Mouse (Mus musculus) heart, embryonic 11.5 days (tissue): ENCODE measurements at regions not wholly inside any gene's neighbourhood (a gene's known extent, or its start where the extent isn't known, plus 50 kb on each side); places are given as distances from the start of the nearest gene placed in this dataset.
A peak's percentile ranks its signal among the peaks of the same experiment; 100 is the strongest.

ENCODE experiments used
- ATAC-seq: fragments of 200-750 bp; cut with Nextera tagmentation; replicated peaks from 2 replicates; pipeline ENCODE4 v1.8.0; 2017; ENCODE audit warnings: moderate library complexity; ENCODE audit not compliant: insufficient number of reproducible peaks, low FRiP score, low TSS enrichment
- H3K27ac ChIP-seq: fragments of 300-500 bp; sonication (generic); 2 replicates; pipeline ENCODE4 v1.5.1; 2014; ENCODE audit warnings: mild to moderate bottlenecking, low read depth, low read length
- H3K27me3 ChIP-seq: fragments of 300-500 bp; sonication (generic); 2 replicates; pipeline ENCODE4 v1.6.1; 2014; ENCODE audit warnings: mild to moderate bottlenecking, low read length, mixed read lengths; ENCODE audit not compliant: control insufficient read depth, insufficient read depth
- H3K36me3 ChIP-seq: fragments of 300-500 bp; sonication (generic); 2 replicates; pipeline ENCODE4 v1.6.1; 2014; ENCODE audit warnings: mild to moderate bottlenecking, low read length, moderate library complexity, mixed read lengths; ENCODE audit not compliant: control insufficient read depth, insufficient read depth
- H3K4me1 ChIP-seq: fragments of 300-500 bp; sonication (generic); 2 replicates; pipeline ENCODE4 v1.6.1; 2014; ENCODE audit warnings: low read length; ENCODE audit not compliant: control insufficient read depth, insufficient read depth
- H3K4me2 ChIP-seq: fragments of 300-500 bp; sonication (generic); 2 replicates; pipeline ENCODE4 v1.6.1; 2014; ENCODE audit warnings: mild to moderate bottlenecking, moderate library complexity
- H3K4me3 ChIP-seq: fragments of 300-500 bp; sonication (generic); 2 replicates; pipeline ENCODE4 v1.5.1; 2014; ENCODE audit warnings: low read depth, low read length
- H3K9ac ChIP-seq: fragments of 300-500 bp; sonication (generic); 2 replicates; pipeline ENCODE4 v1.6.1; 2014; ENCODE audit warnings: mild to moderate bottlenecking, low read depth, low read length, moderate library complexity
- H3K9me3 ChIP-seq: fragments of 300-500 bp; sonication (generic); replicated peaks from 2 replicates; pipeline ENCODE4 v1.6.1; 2016; ENCODE audit warnings: low read length; ENCODE audit not compliant: control insufficient read depth
- WGBS: fragments of 180-500 bp; shearing (Covaris S2); extraction: QIAGEN DNeasy Blood & Tissue Kit; methylation state at CpG from one replicate; pipeline ENCODE4 v1.1.7; 2014; ENCODE audit not compliant: insufficient replicate concordance; 5-methylcytosine and 5-hydroxymethylcytosine counted together

DNA sequence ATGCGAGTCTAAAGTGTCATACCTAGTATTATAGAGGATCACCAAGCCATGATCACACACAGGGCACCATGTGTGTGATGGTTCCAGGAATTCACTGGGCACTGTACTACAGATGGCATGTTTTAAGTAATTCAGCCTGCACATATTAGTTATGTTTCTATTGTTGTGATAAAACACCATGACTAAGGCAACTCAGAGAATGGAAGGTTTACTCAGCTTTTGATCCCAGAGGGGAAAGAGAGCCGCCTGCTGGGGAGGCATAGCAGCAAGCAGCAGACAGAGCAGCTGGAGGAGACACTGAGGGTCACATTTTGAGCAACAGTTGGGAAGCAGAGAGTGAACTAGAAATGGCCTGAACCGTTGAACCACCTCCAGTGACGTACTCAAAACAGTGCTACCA, 88.2 kb upstream of the Ctbp2 start:
- 62% methylated on average over 4 of the region's 4 CpGs for WGBS
- no peak overlapping the region for H3K9ac ChIP-seq

DNA sequence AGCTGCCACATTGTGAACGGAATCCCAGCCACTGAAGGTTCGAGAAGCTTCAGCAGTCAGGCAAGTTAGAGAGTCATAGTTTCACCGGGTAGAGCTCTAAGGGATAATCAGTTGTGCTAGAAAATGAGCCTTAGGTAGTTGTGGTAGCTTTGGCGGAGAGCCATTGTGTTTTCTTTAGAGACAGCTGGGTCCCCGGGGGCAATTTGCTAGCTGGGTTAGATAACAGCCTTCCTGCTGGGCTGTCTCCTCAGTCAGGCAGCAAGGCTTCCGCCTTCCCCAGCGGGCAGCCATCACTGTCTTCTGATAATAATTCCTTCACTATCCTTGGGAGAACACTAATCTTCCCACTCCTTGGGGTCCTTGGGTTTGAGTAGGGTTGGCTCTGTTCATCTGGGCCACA, 81.5 kb upstream of the Ctbp2 start:
- Histone ChIP-seq H3K36me3 (no peaks in the 10 kb centered on the region), H3K4me3 (no peak overlapping the region), H3K27me3 (no peaks in the 10 kb centered on the region), H3K4me1 (peaks cover 10% of the 10 kb centered on the region; the same call in 1 of the 2 replicates), H3K9me3 (no peaks in the 10 kb centered on the region), H3K9ac (no peak overlapping the region), H3K27ac (no peak overlapping the region), H3K4me2 (peak overlapping the region; percentile 54)
- 2% methylated on average over 7 of the region's 7 CpGs for WGBS
- no peak for ATAC-seq

More for the DNA sequence above, 88.2 kb upstream of the Ctbp2 start:
- no peak overlapping the region for H3K4me3 ChIP-seq
- H3K27ac ChIP-seq: no peak overlapping the region
- no peak overlapping the region for H3K4me2 ChIP-seq
- no peak for ATAC-seq
- no peaks in the 10 kb centered on the region for H3K4me1 ChIP-seq
- no peaks in the 10 kb centered on the region for H3K36me3 ChIP-seq
- no peaks in the 10 kb centered on the region for H3K27me3 ChIP-seq
- H3K9me3 ChIP-seq: no peaks in the 10 kb centered on the region

DNA sequence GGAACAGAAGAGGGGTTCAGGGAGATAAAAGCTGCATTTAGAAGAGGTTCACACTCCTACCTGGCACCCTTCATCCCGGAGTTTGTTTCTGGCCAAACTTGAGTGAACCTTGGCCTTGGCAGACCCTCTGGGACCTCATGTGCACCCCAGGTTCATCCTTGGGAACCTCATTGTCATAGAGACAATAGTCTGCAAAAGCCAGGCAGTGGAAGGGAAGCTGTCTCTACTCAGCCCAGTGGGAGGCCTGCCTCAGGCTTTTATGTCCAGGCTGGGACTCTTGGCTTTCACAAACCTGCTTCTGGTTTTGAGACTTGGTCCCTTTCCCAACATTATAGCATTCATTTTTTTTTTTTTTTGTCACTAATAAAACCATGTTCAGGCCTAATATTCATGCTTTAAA, 80.3 kb upstream of the Ctbp2 start:
- H3K36me3 ChIP-seq: no peaks in the 10 kb centered on the region
- no peak overlapping the region for H3K27ac ChIP-seq
- H3K9me3 ChIP-seq: no peaks in the 10 kb centered on the region
- H3K4me3 ChIP-seq: no peak overlapping the region
- H3K4me2 ChIP-seq: no peak overlapping the region
- no peak overlapping the region for H3K9ac ChIP-seq
- no peak for ATAC-seq
- H3K4me1 ChIP-seq: peaks cover 10% of the 10 kb centered on the region; the same call in 1 of the 2 replicates
- 53% methylated on average over 1 of the region's 1 CpGs for WGBS
- H3K27me3 ChIP-seq: no peaks in the 10 kb centered on the region; the same call in 1 of the 2 replicates

DNA sequence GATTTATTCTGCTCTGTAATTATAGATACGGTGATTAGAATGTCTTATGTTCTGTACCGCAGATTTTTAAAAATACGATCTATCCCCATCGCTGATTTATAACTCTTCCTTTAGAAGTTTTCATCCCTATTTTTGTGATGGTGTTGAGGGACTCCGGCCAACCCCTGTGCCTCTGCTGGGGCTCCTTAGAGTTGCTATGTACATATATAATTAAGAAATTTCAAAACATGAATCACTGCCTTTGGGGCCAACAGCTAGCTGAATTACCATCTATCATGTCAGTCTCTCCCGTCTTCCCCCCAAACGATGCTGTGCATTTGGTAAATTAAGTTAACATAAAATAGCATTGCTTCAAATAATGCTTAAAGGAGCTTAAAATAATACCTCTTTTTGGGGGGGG, 79.8 kb upstream of the Ctbp2 start:
- ATAC-seq: no peak
- WGBS: 82% methylated on average over 7 of the region's 7 CpGs
- Histone ChIP-seq H3K4me1 (peaks cover 10% of the 10 kb centered on the region; the same call in 1 of the 2 replicates), H3K4me3 (no peak overlapping the region), H3K9ac (no peak overlapping the region), H3K9me3 (no peaks in the 10 kb centered on the region), H3K36me3 (no peaks in the 10 kb centered on the region), H3K27me3 (no peaks in the 10 kb centered on the region; the same call in 1 of the 2 replicates), H3K27ac (no peak overlapping the region), H3K4me2 (no peak overlapping the region)

DNA sequence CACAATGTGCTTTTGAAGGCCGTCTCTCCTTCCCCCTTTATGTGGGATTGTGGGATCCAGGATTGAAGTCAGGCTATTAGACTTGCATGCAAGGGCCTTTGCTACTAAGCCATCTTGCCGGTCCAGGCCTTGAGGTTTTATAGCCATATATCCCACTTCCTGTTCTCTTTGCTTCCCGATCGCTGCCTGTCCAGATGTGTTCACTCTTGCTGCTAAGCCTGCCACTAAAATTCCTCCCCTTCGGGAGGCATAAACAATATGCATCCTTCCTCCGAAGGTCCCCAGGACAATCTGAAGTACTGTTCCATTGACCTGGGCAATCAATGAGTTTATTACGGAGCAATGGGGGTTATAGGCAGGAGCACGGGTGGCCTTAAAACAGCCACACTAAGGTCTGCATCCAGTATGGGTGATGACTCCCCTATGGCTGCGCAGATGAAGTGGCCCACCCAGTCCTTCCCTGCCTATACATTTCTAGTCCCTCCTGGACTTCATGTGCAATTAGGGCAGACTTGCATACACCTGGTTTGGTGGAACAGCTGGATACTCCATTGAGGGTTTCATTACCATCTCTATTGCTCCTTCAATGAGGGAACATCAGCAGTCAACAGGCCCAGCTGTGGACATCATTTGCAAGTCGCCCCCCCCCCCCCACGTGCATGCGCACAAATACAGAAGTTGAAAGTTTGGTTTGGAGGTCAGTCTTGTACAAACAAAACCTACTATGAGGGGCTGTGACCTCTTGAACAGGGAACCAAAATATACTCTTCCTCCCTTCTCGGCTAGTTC, 78.1 kb upstream of the Ctbp2 start:
- Histone ChIP-seq H3K4me2 (no peak overlapping the region), H3K4me1 (peaks cover 10% of the 10 kb centered on the region; the same call in 1 of the 2 replicates), H3K27ac (no peak overlapping the region), H3K9me3 (no peaks in the 10 kb centered on the region), H3K9ac (no peak overlapping the region), H3K4me3 (no peak overlapping the region), H3K36me3 (no peaks in the 10 kb centered on the region), H3K27me3 (no peaks in the 10 kb centered on the region; the same call in 1 of the 2 replicates)
- 76% methylated on average over 13 of the region's 13 CpGs for WGBS
- ATAC-seq: no peak

DNA sequence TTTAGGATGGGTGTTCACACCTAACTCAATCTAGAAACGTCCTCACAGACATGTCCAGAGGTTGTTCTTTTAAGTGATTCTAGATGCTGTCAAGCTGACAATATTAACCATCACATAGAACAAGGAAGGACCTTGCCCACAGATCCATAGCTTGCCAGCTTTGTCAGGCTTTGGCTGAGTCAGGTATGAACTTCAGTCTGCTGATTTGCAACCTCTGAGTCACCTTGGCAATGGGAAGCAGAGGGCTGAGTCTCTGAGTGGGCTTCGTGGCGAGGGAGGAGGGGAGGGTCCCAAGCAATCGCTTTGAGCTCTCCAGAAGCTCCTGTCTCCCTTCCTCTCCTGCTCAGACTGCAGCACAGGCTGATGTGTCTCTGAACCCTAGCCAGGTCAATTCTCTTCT, 74.9 kb upstream of the Ctbp2 start:
- Histone ChIP-seq H3K4me3 (no peak overlapping the region), H3K36me3 (no peaks in the 10 kb centered on the region), H3K27ac (no peak overlapping the region), H3K4me1 (no peaks in the 10 kb centered on the region), H3K9me3 (no peaks in the 10 kb centered on the region), H3K9ac (no peak overlapping the region), H3K27me3 (no peaks in the 10 kb centered on the region; the same call in 1 of the 2 replicates), H3K4me2 (no peak overlapping the region)
- 57% methylated on average over 4 of the region's 4 CpGs for WGBS
- no peak for ATAC-seq

DNA sequence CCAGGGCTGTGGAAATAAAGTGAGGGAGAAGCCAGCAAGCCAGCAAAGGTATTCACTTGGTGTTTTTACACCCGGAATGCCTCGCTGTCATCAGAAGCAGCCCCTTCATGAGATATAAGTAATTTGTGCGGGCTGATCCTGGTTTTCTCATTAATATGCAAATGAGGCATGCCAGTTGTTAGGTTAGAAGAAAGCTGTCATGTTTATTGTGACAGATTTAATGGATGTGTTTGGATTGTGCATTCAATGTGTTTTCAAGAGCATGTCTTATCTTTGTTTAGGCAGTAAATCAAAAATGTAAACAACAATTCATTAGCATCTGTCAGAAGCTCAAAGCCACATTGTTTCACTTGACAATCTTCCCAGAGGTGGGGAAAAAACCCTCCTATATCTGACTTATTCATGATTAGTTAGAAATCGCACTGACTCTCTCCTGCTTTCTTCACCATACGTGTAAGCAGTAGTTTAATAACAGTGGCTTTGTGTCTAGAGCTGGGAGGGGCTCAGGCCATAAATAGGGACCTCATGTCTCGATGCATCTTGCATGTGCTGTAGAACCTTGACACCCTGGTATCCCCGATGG, 65.8 kb upstream of the Ctbp2 start:
- H3K4me1 ChIP-seq: 0 out of 2 replicates have a peak, but pooled peaks cover 10% of the 10 kb centered on the region
- H3K9me3 ChIP-seq: no peaks in the 10 kb centered on the region
- H3K4me2 ChIP-seq: no peak overlapping the region
- H3K27ac ChIP-seq: no peak overlapping the region
- H3K4me3 ChIP-seq: no peak overlapping the region
- no peaks in the 10 kb centered on the region for H3K36me3 ChIP-seq
- no peak overlapping the region for H3K9ac ChIP-seq
- ATAC-seq: no peak
- no peaks in the 10 kb centered on the region for H3K27me3 ChIP-seq
- 52% methylated on average over 7 of the region's 7 CpGs for WGBS

DNA sequence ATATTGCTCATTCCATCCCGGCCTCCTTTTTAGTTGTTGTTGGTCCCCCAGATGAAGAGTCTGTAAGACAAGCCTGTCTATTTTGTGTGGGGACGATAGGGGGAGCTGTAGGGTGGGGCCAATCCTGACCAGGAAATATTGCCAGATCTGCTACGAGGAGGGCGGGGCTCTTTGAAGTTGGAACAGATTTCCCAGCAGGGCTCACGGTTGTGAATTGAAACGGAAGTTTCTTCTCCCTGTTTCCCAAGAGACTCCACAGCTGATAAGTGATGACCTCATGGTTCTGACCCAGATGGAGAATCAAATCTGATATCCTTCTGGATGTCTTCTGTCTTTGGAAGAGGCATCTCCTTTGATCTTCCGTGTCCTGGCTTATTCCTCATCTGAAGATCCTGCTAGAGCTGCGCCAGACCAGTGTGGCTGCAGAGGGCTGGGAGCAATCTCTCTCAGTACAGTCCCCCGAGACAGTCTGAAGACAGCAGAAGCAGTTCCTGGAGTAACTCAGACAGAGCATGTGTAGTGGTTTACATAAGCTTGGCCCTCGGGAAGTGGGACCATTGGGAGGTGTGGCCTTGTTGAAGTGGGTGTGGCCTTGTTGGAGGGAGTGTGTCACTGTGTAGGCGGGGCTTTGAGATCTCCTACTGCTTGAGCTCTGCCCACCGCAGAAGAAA, 61.9 kb upstream of the Ctbp2 start:
- peak; percentile 82 for ATAC-seq
- peak overlapping the region; percentile 46; the same call in 1 of the 2 replicates for H3K27ac ChIP-seq

More for the DNA sequence above, 61.9 kb upstream of the Ctbp2 start:
- Histone ChIP-seq H3K27me3 (no peaks in the 10 kb centered on the region), H3K4me2 (peak overlapping the region; percentile 52), H3K4me3 (0 out of 2 replicates have a peak overlapping the region, but pooled peaks have one; percentile 0), H3K36me3 (no peaks in the 10 kb centered on the region), H3K9me3 (no peaks in the 10 kb centered on the region), H3K4me1 (0 out of 2 replicates have a peak, but pooled peaks cover 10% of the 10 kb centered on the region), H3K9ac (no peak overlapping the region)
- 12% methylated on average over 12 of the region's 12 CpGs for WGBS
